Mouse (Mus musculus): ENCODE results near the gene Mob1b. TPM values are rescaled to one million over a fixed set of nuclear protein-coding genes. Genes with fewer than 3 reads are reported as not detected.

Gene Mob1b
- polyA plus RNA-seq, 1 experiment from 2014 or later: 10.8 TPM

DNA sequence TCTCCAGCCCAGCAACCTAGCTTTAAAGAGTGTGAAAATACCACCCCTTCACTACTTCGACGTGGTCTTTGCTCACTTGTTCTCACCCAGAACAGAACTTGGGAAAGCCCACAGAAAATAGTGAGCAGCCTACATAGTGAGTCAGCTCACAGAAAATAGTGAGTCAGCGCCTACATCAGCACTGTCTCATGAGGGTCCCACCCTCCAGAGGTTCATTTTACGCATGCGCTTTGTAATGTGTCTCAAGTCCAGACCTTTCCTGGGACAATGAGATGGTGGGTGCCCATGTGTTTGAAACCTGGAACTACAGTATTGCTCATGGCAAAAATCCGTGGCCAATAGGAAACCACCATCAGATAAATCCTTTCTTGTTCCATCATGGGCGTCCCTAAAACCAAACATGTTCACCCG lies 32.7 kb upstream of the Mob1b start:
- Histone ChIP-seq H3K9me3 (no peaks in the 10 kb centered on the region), H3K4me3 (no peak overlapping the region), H3K9ac (no peak overlapping the region), H3K4me1 (no peaks in the 10 kb centered on the region), H3K36me3 (no peaks in the 10 kb centered on the region), H3K4me2 (no peak overlapping the region), H3K27me3 (peaks cover 10% of the 10 kb centered on the region; the same call in 1 of the 2 replicates), H3K27ac (no peak overlapping the region)
- ATAC-seq (ENCODE audit: insufficient number of reproducible peaks, insufficient read depth, low FRiP score, low TSS enrichment, low read depth): no peak
- 77% methylated on average over 8 of the region's 8 CpGs for WGBS

DNA sequence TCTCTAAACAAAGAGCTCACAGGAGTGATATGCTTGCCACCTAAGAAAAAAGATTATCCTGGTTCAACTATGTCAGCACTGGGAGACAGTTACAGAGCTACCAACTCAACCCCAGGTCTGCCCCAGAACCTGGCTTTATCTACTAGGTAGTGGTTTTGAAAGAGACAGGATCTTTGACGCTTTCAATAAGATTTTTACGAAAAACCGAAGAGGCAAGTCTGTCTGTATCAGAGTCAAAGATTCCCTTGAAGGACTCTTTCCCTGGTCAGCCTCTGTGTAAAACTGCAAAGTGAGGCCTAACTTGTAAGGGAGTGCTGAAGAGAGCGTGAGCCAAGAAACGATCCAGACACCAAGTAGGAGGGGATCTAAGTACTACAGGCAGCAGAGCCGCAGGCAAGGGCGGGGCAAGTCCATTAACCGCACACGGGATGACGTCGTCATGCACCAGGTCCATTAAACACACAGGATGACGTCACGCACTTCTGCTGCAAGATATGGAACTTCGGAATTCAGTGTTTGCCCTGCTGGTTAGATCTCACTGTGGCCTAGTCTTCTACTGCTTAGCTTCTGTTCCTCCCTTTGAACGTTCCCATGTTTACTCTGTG lies 32.0 kb upstream of the Mob1b start:
- 74% methylated on average over 15 of the region's 15 CpGs for WGBS
- H3K4me3 ChIP-seq: no peak overlapping the region
- H3K36me3 ChIP-seq: no peaks in the 10 kb centered on the region
- H3K4me2 ChIP-seq: no peak overlapping the region
- H3K27ac ChIP-seq: no peak overlapping the region
- no peaks in the 10 kb centered on the region for H3K9me3 ChIP-seq
- H3K27me3 ChIP-seq: peaks cover 10% of the 10 kb centered on the region; the same call in 1 of the 2 replicates
- no peaks in the 10 kb centered on the region for H3K4me1 ChIP-seq
- H3K9ac ChIP-seq: no peak overlapping the region
- ATAC-seq (ENCODE audit: insufficient number of reproducible peaks, insufficient read depth, low FRiP score, low TSS enrichment, low read depth): no peak

GRCm38 (mm10) chr5:88689279-88689938 lies 31.2 kb upstream of the Mob1b start:
- H3K9ac ChIP-seq: no peak overlapping the region
- 77% methylated on average over 3 of the region's 3 CpGs for WGBS
- H3K4me3 ChIP-seq: no peak overlapping the region
- no peaks in the 10 kb centered on the region for H3K4me1 ChIP-seq
- no peak overlapping the region for H3K4me2 ChIP-seq
- H3K27ac ChIP-seq: no peak overlapping the region
- H3K9me3 ChIP-seq: no peaks in the 10 kb centered on the region
- H3K36me3 ChIP-seq: no peaks in the 10 kb centered on the region
- no peak for ATAC-seq (ENCODE audit: insufficient number of reproducible peaks, insufficient read depth, low FRiP score, low TSS enrichment, low read depth)
- peaks cover 10% of the 10 kb centered on the region; the same call in 1 of the 2 replicates for H3K27me3 ChIP-seq

- Histone ChIP-seq H3K4me2 (no peak overlapping the region), H3K27me3 (peaks cover under 1% of the 10 kb centered on the region; the same call in 1 of the 2 replicates), H3K4me1 (no peaks in the 10 kb centered on the region), H3K36me3 (no peaks in the 10 kb centered on the region), H3K27ac (no peak overlapping the region), H3K9me3 (no peaks in the 10 kb centered on the region), H3K4me3 (no peak overlapping the region), H3K9ac (no peak overlapping the region)
- ATAC-seq (ENCODE audit: insufficient number of reproducible peaks, insufficient read depth, low FRiP score, low TSS enrichment, low read depth): no peak
- 67% methylated on average over 10 of the region's 10 CpGs for WGBS
These were observed 29.8 kb upstream of the Mob1b start for GRCm38 (mm10) chr5:88690681-88691505.

DNA sequence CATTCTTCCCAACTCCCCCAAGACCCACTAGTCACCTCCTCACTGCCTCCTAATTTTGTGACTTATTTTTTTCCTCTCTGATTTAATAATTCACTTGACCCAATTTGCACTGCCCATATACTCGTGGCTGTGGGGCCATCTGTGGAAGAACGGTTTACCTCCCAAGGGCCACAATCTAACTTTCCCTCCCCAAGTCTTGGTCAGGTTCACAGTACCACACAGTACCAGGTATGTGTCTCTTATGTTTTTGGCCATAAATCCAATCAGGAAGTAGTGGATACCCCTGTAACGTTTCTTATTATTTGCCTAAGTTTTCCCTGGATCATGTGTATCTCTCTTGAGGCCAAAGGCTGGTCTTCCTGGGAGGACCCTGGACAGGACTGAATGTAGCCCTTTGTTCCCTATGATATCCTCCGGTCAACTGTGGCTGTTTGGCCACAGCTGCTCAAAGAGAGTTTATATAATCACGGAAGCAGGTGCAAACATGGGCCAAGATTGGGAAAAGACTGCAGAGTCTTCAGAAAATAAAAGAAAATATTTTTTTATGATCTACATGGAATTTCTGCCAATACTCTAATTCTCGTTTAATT lies 29.1 kb upstream of the Mob1b start:
- Histone ChIP-seq H3K4me3 (no peak overlapping the region), H3K27ac (no peak overlapping the region), H3K4me2 (no peak overlapping the region), H3K36me3 (no peaks in the 10 kb centered on the region), H3K4me1 (no peaks in the 10 kb centered on the region), H3K9ac (no peak overlapping the region), H3K9me3 (no peaks in the 10 kb centered on the region), H3K27me3 (no peaks in the 10 kb centered on the region)
- WGBS: 61% methylated on average over 6 of the region's 6 CpGs
- no peak for ATAC-seq (ENCODE audit: insufficient number of reproducible peaks, insufficient read depth, low FRiP score, low TSS enrichment, low read depth)

- Histone ChIP-seq H3K4me2 (no peak overlapping the region), H3K4me3 (no peak overlapping the region), H3K4me1 (no peaks in the 10 kb centered on the region), H3K9ac (no peak overlapping the region), H3K27me3 (no peaks in the 10 kb centered on the region), H3K36me3 (no peaks in the 10 kb centered on the region), H3K27ac (no peak overlapping the region), H3K9me3 (no peaks in the 10 kb centered on the region)
- 85% methylated on average over 4 of the region's 4 CpGs for WGBS
- ATAC-seq (ENCODE audit: insufficient number of reproducible peaks, insufficient read depth, low FRiP score, low TSS enrichment, low read depth): no peak
These were observed 28.1 kb upstream of the Mob1b start for GRCm38 (mm10) chr5:88692586-88692985.

GRCm38 (mm10) chr5:88693057-88693456 lies 27.6 kb upstream of the Mob1b start:
- no peak for ATAC-seq (ENCODE audit: insufficient number of reproducible peaks, insufficient read depth, low FRiP score, low TSS enrichment, low read depth)
- no peak overlapping the region for H3K27ac ChIP-seq
- H3K27me3 ChIP-seq: no peaks in the 10 kb centered on the region
- no peak overlapping the region for H3K9ac ChIP-seq
- no peaks in the 10 kb centered on the region for H3K4me1 ChIP-seq
- H3K4me3 ChIP-seq: no peak overlapping the region
- H3K36me3 ChIP-seq: no peaks in the 10 kb centered on the region
- no peaks in the 10 kb centered on the region for H3K9me3 ChIP-seq
- no peak overlapping the region for H3K4me2 ChIP-seq

DNA sequence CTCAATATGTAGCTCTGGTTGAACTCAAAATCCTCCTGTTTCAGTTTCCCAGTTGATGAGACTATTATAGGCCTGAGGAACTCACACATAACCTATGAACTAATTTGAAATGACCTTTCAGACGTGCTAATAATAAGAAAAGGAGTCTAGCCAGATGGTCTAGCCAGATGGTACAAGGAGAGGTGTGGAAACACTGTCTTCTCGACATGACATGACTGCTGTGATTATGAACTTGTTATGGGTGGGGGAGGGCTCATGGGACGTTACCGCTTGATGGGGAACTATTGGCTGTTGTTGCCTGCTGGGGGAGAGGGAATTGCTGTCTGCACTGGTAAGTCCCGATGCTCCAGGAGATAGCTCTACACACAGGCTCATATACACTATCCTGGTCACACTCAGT lies 23.4 kb upstream of the Mob1b start:
- no peak overlapping the region for H3K9ac ChIP-seq

GRCm38 (mm10) chr5:88699251-88699913 lies 21.3 kb upstream of the Mob1b start:
- Histone ChIP-seq H3K4me2 (no peak overlapping the region), H3K4me3 (no peak overlapping the region), H3K36me3 (no peaks in the 10 kb centered on the region), H3K27ac (no peak overlapping the region), H3K9me3 (no peaks in the 10 kb centered on the region), H3K9ac (no peak overlapping the region), H3K27me3 (no peaks in the 10 kb centered on the region), H3K4me1 (no peaks in the 10 kb centered on the region)
- no peak for ATAC-seq (ENCODE audit: insufficient number of reproducible peaks, insufficient read depth, low FRiP score, low TSS enrichment, low read depth)
- WGBS: 70% methylated on average over 4 of the region's 4 CpGs

More for the DNA sequence above, 23.4 kb upstream of the Mob1b start:
- no peak for ATAC-seq (ENCODE audit: insufficient number of reproducible peaks, insufficient read depth, low FRiP score, low TSS enrichment, low read depth)
- WGBS: 81% methylated on average over 5 of the region's 5 CpGs
- H3K36me3 ChIP-seq: no peaks in the 10 kb centered on the region
- no peak overlapping the region for H3K27ac ChIP-seq
- H3K4me3 ChIP-seq: no peak overlapping the region
- H3K4me1 ChIP-seq: no peaks in the 10 kb centered on the region
- no peaks in the 10 kb centered on the region for H3K9me3 ChIP-seq
- H3K27me3 ChIP-seq: no peaks in the 10 kb centered on the region
- no peak overlapping the region for H3K4me2 ChIP-seq

GRCm38 (mm10) chr5:88702041-88702440 lies 18.6 kb upstream of the Mob1b start:
- 69% methylated on average over 4 of the region's 4 CpGs for WGBS
- Histone ChIP-seq H3K4me3 (no peak overlapping the region), H3K27me3 (no peaks in the 10 kb centered on the region), H3K4me2 (no peak overlapping the region), H3K9ac (no peak overlapping the region), H3K9me3 (no peaks in the 10 kb centered on the region), H3K4me1 (no peaks in the 10 kb centered on the region), H3K27ac (no peak overlapping the region), H3K36me3 (no peaks in the 10 kb centered on the region)
- no peak for ATAC-seq (ENCODE audit: insufficient number of reproducible peaks, insufficient read depth, low FRiP score, low TSS enrichment, low read depth)

- no peaks in the 10 kb centered on the region for H3K36me3 ChIP-seq
- no peaks in the 10 kb centered on the region for H3K9me3 ChIP-seq
- H3K4me2 ChIP-seq: no peak overlapping the region
- no peaks in the 10 kb centered on the region for H3K27me3 ChIP-seq
- no peak overlapping the region for H3K9ac ChIP-seq
- no peak for ATAC-seq (ENCODE audit: insufficient number of reproducible peaks, insufficient read depth, low FRiP score, low TSS enrichment, low read depth)
- H3K4me1 ChIP-seq: no peaks in the 10 kb centered on the region
- no peak overlapping the region for H3K27ac ChIP-seq
- H3K4me3 ChIP-seq: no peak overlapping the region
- 83% methylated on average over 4 of the region's 4 CpGs for WGBS
These were observed 17.1 kb upstream of the Mob1b start for GRCm38 (mm10) chr5:88703551-88703950.

Data from embryonic facial prominence, embryonic 13.5 days (tissue).